Mouse (Mus musculus) layer of hippocampus, postnatal 36 days (tissue): Measurements from ENCODE around the gene B230307C23Rik. TPM values are rescaled to one million over a fixed set of nuclear protein-coding genes. Genes with fewer than 3 reads are reported as not detected.
"Not testable (repeated sequence)": the region's sequence is repeated elsewhere in the genome, so short reads cannot be mapped to it uniquely, and the experiment has no call there.

Experiments used
- DNase-seq, 2 experiments: peaks; one replicate each; pipeline ENCODE4 v3.0.0; 2022
- total RNA-seq, 2 experiments: library from RNA; stranded (reverse); gene quantifications; 2 replicates each; pipeline ENCODE4 v1.2.3; 2021

The B230307C23Rik gene
- total RNA-seq: 10 to 100 TPM; 25.4 to 30.2 TPM

- DNase-seq: peak; percentile 81 to 85
These were observed at the start of gene B230307C23Rik for GRCm38 (mm10) chr16:97996616-97997382. Gene B230307C23Rik (plus strand): TSS chr16:97997315.

DNA sequence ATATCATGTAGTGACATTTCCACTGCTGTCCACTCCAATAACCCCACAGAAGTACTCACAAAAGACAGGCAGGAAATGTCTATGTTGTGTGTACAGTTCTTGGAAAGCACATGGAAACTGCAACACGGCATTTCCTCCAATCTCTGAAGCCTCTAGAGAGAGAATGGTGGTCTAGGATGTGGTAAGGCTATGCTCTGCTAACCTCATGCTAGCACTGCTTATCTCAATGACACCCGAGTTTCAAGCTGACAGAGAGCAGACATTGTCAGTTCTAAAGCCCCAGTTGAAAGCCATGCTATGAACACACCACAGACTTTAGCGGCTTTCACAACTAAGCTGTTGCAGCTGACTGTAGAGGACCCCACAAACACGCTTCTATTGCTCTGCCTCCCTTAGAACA, 48.3 kb upstream of the B230307C23Rik start:
- DNase-seq: no peak

DNA sequence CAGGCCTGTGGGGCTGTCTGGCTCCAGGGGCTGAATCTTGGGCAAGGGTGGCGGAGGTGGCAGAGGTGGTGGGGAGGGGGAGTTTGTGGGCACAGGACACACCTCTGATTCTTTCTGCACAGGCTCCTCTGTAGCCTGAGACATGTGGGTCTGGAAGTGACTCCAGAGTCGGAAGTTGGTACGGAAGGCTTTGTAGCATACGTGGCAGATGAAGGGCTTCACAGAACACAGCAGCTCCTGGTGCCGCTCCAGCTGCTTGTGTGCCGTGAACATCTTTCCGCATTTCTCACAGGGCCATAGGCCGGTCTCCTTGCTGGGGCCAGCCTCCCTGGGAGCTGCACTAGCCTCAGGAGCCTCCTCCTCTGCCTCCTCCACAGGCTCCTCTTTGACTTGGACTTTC, 47.1 kb upstream of the B230307C23Rik start:
- no peak for DNase-seq

GRCm38 (mm10) chr16:97952371-97952770, 44.7 kb upstream of the B230307C23Rik start:
- DNase-seq: no peak

DNA sequence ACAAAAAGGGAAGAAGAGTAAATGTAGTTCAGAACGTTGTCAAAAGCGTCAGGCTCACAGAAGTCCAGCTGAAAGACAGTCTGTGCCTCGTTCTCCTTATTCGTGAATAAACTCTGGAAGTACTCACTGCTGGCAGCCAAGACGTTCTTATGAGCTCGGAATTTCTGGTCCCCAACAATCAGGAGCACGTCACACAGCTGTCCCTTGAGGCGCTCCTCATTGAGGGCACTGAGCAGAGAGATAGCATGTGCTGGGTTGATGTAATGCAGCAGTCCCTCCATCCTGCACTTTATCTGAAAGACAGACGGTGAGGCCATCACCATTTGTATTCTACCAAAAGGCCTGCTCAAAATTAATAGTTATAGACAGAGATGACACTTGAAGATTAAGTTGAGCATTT, 44.3 kb upstream of the B230307C23Rik start:
- no peak for DNase-seq

- DNase-seq: no peak
These were observed 43.8 kb upstream of the B230307C23Rik start for GRCm38 (mm10) chr16:97953300-97953699.

DNA sequence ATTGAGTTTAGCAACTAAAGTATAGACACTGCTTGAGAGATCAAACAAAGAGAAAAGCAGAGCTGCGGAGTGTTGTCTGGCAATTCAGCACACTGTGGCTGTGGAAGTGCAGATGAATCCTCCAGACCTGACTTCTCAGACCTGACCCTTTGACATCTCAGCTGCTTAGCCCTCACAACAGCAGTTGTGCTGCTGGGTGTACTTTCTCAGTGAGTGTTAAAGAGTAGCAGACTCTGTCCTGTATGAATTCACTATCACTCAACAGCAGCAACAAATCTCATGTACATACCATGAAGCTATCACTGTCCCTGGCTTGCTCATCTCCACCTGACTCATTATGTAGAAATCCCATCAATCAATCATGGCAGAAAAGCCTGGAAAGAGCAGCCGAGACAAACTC, 41.1 kb upstream of the B230307C23Rik start:
- DNase-seq: no peak

DNA sequence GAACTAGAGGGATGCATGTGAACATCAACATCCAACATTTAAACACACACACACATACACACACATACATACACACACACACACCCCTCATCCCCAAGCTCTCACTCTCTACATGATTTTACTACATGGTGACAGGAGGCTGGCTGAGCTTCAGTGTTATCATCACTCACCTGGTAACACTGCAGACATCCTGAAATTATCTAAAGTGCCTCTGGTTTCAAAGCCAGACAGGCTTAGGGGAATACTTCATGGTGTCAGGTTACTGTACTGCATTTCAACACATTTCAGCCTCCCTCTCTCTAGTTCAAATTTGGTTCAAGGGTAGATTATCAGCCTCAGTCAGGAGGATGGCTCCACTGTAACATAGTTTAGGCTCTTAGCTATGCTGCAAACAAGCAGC, 39.5 kb upstream of the B230307C23Rik start:
- no peak for DNase-seq

- DNase-seq: no peak
These were observed 38.6 kb upstream of the B230307C23Rik start for GRCm38 (mm10) chr16:97958401-97958973.

GRCm38 (mm10) chr16:97960348-97960747, 36.8 kb upstream of the B230307C23Rik start:
- no peak for DNase-seq

- no peak for DNase-seq
These were observed 35.5 kb upstream of the B230307C23Rik start for GRCm38 (mm10) chr16:97961381-97962150.

GRCm38 (mm10) chr16:97962151-97962948, 34.8 kb upstream of the B230307C23Rik start, which contains the start of the genes C2cd2 and Zbtb21:
Gene C2cd2 (minus strand): TSS chr16:97962598.
Gene Zbtb21 (minus strand): TSS chr16:97962622.
- DNase-seq: peak; percentile 97

- no peak for DNase-seq
These were observed 33.1 kb upstream of the B230307C23Rik start for GRCm38 (mm10) chr16:97963956-97964540.

- DNase-seq: no peak
These were observed 19.8 kb upstream of the B230307C23Rik start for GRCm38 (mm10) chr16:97977277-97977676.

- no peak for DNase-seq
These were observed 19.4 kb upstream of the B230307C23Rik start for GRCm38 (mm10) chr16:97977722-97978121.

DNA sequence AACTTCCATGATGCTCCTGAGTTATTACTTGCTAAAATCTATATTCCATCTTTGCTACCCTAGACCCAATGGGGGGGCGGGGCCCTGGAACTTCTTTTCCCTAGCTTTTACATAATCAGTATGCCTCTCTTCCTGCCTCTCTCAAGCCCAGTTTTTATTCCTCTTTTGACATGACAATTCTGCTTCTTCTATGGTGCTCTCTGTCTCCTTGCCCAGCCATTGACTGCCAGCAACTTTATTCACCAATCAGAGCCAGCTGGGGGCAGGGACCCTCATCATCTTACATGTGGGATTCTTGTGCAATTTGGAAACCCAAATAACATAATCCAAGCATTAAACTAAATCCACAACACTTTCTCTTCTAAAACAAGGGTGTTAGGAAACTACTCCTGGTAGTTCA, 15.8 kb upstream of the B230307C23Rik start:
- DNase-seq: no peak

DNA sequence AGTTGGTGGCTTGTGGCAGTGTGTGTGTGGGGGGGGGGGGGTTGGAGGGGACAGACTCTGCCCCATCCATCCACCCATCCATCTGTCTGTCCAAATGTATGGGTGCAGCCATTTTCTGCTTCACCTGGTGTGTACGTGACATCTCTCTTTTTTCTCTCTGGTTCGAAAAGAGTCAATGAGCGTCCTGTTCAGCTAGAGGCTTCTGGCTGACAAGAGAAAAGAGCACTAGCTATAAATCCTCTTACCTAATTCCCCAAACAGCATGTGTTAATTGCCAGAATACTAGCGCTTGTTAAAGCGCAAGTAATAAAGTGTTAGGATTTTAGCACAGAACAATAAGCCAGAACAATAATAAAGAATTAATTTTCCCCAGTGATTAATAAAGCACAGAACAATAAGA, 12.5 kb upstream of the B230307C23Rik start:
- no peak for DNase-seq

GRCm38 (mm10) chr16:97991517-97991916, 5.6 kb upstream of the B230307C23Rik start:
- no peak for DNase-seq

GRCm38 (mm10) chr16:97992477-97992876, 4.6 kb upstream of the B230307C23Rik start:
- DNase-seq: not testable (repeated sequence)

- DNase-seq: peak; percentile 11 to 16
These were observed 1.1 kb upstream of the B230307C23Rik start for GRCm38 (mm10) chr16:97995849-97996615.

- not testable (repeated sequence) for DNase-seq
These were observed 242 bp downstream of the B230307C23Rik start for GRCm38 (mm10) chr16:97997383-97997731.
